Mouse (Mus musculus) thymus, postnatal 4 days (tissue): Measurements from ENCODE around the gene Lrrn4cl.
"Not testable (repeated sequence)": the region's sequence is repeated elsewhere in the genome, so short reads cannot be mapped to it uniquely, and the experiment has no call there.

Source experiments
- DNase-seq: peaks from one replicate; pipeline ENCODE4 v3.0.0; 2021

Lrrn4cl gene

DNA sequence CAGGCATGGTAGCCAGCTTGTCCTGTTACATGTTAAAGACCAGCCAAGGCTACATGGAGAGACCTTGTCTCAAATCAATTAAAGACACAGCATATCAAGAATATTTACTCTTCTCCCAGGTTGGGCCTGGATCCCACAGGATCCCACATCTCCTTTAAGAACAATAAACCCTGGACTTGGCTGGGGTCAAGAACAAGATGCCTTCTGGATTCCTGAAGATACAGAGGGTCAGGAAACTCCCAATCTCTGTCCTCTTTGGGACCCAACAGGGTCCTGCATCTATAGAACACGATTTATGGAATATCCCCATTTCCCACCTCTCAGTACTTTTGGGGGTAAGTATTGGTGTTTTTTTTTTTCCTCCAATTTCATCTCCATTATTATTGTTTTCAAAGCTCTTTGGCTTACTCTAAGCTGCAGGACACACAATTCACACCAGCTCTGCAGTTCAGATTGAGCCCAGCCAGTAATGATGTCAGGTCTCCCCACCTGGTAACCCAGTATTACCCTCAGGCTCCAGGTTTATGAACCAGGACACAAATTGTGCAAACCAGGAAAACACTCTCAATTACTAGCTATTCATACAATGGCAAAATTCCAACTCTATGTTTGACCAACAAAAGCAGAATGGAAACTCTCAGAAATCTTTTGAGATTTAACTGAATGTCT lies 36.5 kb downstream of the Lrrn4cl start:
- no peak for DNase-seq

DNA sequence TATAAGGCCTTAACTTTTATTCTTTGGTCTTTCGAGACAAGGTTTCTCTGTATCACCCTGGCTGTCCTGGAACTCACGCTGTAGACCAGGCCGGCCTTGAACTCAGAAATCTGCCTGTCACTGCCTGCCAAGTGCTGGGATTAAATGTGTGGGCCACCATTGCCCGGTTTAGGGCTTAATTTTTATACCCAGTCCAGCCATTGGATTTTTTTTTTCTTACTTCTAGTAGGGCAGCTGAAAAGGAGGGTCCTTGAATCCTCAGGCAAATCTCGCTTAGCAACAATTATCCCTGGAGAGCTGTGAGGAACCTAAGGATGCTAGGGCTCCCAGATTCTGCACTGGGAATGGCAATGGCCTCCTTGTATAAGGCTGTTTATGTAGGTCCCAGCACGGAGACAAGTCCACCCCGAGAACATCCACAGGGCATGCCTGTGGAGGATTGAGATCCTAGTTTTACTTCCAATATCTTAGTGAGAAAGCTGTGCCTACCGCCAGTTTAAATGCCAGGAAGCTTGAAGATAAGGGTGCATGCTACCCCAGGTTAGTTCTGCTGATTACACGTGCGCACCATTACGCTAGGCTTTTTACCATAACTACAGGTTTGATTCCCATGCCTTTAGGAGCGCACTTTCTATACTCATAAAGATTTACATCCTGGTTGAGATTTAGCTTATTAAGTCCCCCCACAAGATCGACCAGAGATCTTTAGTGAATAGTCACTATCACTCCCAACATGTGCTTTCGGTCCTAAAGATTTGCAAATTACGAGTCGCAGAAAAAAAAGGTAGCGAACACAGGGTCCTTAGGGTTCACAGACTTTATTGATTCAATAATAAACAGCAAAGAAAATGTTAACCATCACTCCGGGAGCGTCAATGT lies 37.3 kb downstream of the Lrrn4cl start:
- no peak for DNase-seq

- peak; percentile 96 for DNase-seq
These were observed 38.2 kb downstream of the Lrrn4cl start, which contains the start of the genes 1810009A15Rik and Gm49416 for GRCm38 (mm10) chr19:8888511-8889385. TSS of gene 1810009A15Rik (plus strand) at chr19:8888853. TSS of gene Gm49416 (plus strand) at chr19:8888926.

- DNase-seq, result peak; percentile 88
These were observed 42.5 kb downstream of the Lrrn4cl start, which contains the start of gene Ints5 for GRCm38 (mm10) chr19:8892829-8893766. TSS of gene Ints5 (plus strand) at chr19:8893005.

GRCm38 (mm10) chr19:8895397-8895960 lies 44.9 kb downstream of the Lrrn4cl start:
- DNase-seq, result no peak

DNA sequence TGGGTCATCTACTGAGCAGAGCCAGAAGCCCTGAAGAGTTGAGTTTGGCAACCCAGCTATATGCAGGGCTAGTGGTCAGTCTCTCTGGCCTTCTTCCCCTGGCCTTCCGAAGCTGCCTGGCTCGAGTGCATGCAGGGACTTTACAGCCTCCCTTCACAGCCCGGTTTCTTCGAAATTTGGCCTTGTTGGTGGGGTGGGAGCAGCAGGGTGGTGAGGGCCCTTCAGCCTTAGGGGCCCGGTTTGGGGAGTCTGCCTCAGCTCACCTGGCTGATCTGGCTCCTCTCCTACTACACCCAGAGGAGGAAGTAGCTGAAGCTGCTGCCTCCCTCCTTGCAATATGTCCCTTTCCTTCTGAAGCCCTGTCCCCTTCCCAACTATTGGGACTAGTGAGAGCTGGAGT lies 45.7 kb downstream of the Lrrn4cl start:
- DNase-seq, result not testable (repeated sequence)

GRCm38 (mm10) chr19:8897211-8897864 lies 46.8 kb downstream of the Lrrn4cl start:
- DNase-seq, result peak; percentile 42

- DNase-seq, result peak; percentile 95
These were observed 47.4 kb downstream of the Lrrn4cl start, which contains the start of gene Ganab for GRCm38 (mm10) chr19:8897865-8898495. TSS of gene Ganab (plus strand) at chr19:8898071.

- peak; percentile 35 for DNase-seq
These were observed 48.0 kb downstream of the Lrrn4cl start for GRCm38 (mm10) chr19:8898576-8898975.

DNA sequence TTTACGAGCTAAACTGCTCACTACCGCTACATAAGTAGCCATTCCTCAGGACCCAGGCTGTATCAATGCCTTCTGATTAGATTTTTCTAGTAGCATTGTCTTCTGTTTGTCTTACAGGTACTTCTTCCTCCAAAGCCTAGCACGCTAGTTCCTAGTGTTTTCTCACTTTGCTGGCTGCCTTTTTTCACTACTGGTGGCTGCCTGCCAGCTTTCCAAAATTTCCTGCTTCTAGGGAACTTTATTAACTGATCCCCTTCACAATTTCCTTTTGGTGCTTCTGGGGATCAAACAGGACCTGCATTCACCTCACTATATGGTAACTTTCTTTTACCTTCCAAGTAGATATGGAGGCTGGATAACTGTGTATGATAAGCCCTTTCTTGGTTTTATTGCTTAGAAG lies 48.5 kb downstream of the Lrrn4cl start:
- no peak for DNase-seq

GRCm38 (mm10) chr19:8903412-8903811 lies 52.8 kb downstream of the Lrrn4cl start:
- no peak for DNase-seq
